Mouse (Mus musculus): ENCODE results near the gene Robo2. TPM values are rescaled to one million over a fixed set of nuclear protein-coding genes. Genes with fewer than 3 reads are reported as not detected.
A peak's percentile ranks its signal among the peaks of the same experiment; 100 is the strongest.

Gene Robo2
- polyA plus RNA-seq, 1 experiment from 2014 or later: 3.6 TPM

DNA sequence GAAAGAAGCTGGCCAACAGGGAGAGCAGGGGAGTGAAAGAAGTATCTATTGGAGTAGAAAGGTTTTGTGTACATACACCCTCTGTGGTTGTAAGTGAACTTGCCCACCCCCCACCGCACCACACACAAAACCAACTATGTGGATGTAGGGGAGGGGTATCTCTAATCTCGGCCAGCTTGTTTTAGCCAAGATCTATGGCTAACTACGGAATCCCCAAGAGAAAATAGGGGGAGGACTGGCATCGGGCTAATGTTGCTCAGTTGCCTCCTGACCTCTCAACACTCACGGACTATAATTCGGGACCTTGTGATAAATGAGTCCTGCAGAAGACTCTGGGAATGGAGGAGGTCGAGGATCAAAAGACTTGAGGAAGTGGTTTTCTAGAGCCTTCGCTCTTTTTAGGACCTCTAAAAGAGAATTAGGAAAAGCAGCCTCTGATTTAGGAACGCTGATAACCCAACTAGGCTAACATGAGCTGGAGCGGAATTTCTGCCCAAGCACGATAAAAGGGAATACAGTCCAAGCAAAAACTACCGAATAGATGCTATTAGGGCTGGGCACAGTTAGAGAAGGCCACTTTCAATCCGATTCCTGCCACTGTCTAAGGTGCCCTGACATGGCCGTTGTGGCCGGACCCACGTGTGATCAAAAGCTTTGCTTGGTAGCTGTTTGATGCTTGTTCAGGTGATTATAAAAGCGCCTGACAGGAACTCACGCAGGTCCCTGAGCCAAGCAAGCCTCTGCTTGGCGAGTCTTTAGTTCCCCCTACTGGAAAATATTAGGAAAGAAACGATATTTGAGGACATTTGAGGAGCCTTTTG lies 1.1 kb upstream of the Robo2 start:
- H3K36me3 ChIP-seq (ENCODE audit: control insufficient read depth, insufficient read depth): no peaks in the 10 kb centered on the region
- WGBS (ENCODE audit: insufficient replicate concordance): under 1% methylated on average over 20 of the region's 20 CpGs
- no peaks in the 10 kb centered on the region for H3K9me3 ChIP-seq (replicated peaks; ENCODE audit: control insufficient read depth, low read length)
- ATAC-seq (ENCODE audit: low read depth): no peak
- H3K27me3 ChIP-seq (ENCODE audit: control insufficient read depth, insufficient read depth, low read depth, low read length): peaks cover 32% of the 10 kb centered on the region
- H3K4me2 ChIP-seq (ENCODE audit: low read depth, low read length): peak overlapping the region; percentile 46
- no peak overlapping the region for H3K4me3 ChIP-seq (ENCODE audit: low read depth, low read length)
- no peaks in the 10 kb centered on the region; the same call in 1 of the 2 replicates for H3K4me1 ChIP-seq (ENCODE audit: control insufficient read depth, low read depth, low read length)
- H3K27ac ChIP-seq (ENCODE audit: low read length): no peak overlapping the region
- no peak overlapping the region for H3K9ac ChIP-seq (ENCODE audit: low read depth, low read length)

- Histone ChIP-seq H3K4me3 (ENCODE audit: low read depth, low read length) (peak overlapping the region; percentile 42), H3K36me3 (ENCODE audit: control insufficient read depth, insufficient read depth) (no peaks in the 10 kb centered on the region), H3K27ac (ENCODE audit: low read length) (no peak overlapping the region), H3K4me1 (ENCODE audit: control insufficient read depth, low read depth, low read length) (no peaks in the 10 kb centered on the region; the same call in 1 of the 2 replicates), H3K9ac (ENCODE audit: low read depth, low read length) (no peak overlapping the region), H3K9me3 (replicated peaks; ENCODE audit: control insufficient read depth, low read length) (no peaks in the 10 kb centered on the region), H3K4me2 (ENCODE audit: low read depth, low read length) (peak overlapping the region; percentile 45), H3K27me3 (ENCODE audit: control insufficient read depth, insufficient read depth, low read depth, low read length) (peaks cover 32% of the 10 kb centered on the region)
- WGBS (ENCODE audit: insufficient replicate concordance): 1% methylated on average over 16 of the region's 16 CpGs
- no peak for ATAC-seq (ENCODE audit: low read depth)
Observed at GRCm38 (mm10) chr16:74411021-74411420, 604 bp downstream of the Robo2 start.

DNA sequence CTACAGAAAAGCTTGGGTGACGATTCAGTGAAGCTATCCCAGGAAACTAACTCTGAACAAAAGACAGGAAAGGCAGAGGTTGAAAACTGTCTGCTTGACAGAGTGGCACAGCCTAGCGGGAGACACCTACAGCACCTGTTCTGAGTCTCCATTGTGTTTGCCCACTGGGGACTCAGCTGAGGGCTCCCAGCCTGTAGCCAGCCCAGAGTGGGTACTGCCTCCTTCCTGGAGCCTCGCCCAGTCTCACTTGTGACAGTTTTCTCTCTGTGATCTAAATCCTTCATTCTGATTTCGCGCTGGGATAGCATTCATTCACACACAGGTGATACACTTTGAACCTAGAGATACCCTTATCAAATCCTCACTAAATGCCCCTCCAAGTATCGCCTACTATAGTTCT lies 1.5 kb downstream of the Robo2 start:
- no peak for ATAC-seq (ENCODE audit: low read depth)
- peaks cover 32% of the 10 kb centered on the region for H3K27me3 ChIP-seq (ENCODE audit: control insufficient read depth, insufficient read depth, low read depth, low read length)

DNA sequence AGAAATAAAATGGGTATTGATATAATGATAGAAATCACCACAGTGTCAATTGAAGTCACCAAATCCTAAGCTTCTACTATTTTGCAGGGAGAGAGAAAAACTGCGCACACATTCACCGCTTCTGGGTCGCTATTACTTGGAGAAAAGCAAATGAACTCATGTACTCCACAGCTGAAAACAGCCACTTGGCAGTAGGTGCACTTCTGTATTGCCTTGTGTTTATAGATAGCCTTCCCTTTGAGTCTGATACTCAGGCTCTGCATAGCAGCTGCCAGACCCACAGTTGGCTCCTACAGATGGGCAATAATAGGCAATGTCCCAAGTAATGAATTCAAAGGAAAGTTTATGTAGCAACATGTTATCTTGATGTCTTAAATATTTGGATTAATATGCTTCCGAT lies 2.1 kb downstream of the Robo2 start:
- Histone ChIP-seq H3K4me1 (ENCODE audit: control insufficient read depth, low read depth, low read length) (no peaks in the 10 kb centered on the region; the same call in 1 of the 2 replicates), H3K9me3 (replicated peaks; ENCODE audit: control insufficient read depth, low read length) (no peaks in the 10 kb centered on the region), H3K4me2 (ENCODE audit: low read depth, low read length) (no peak overlapping the region), H3K9ac (ENCODE audit: low read depth, low read length) (no peak overlapping the region), H3K36me3 (ENCODE audit: control insufficient read depth, insufficient read depth) (no peaks in the 10 kb centered on the region), H3K27me3 (ENCODE audit: control insufficient read depth, insufficient read depth, low read depth, low read length) (peaks cover 32% of the 10 kb centered on the region), H3K27ac (ENCODE audit: low read length) (no peak overlapping the region), H3K4me3 (ENCODE audit: low read depth, low read length) (no peak overlapping the region)
- WGBS (ENCODE audit: insufficient replicate concordance): 63% methylated on average over 4 of the region's 4 CpGs
- ATAC-seq (ENCODE audit: low read depth): no peak

More for the DNA sequence above, 1.5 kb downstream of the Robo2 start:
- no peak overlapping the region for H3K9ac ChIP-seq (ENCODE audit: low read depth, low read length)
- H3K4me3 ChIP-seq (ENCODE audit: low read depth, low read length): peak overlapping the region; percentile 16; the same call in 1 of the 2 replicates
- H3K36me3 ChIP-seq (ENCODE audit: control insufficient read depth, insufficient read depth): no peaks in the 10 kb centered on the region
- H3K27ac ChIP-seq (ENCODE audit: low read length): no peak overlapping the region
- H3K4me1 ChIP-seq (ENCODE audit: control insufficient read depth, low read depth, low read length): no peaks in the 10 kb centered on the region; the same call in 1 of the 2 replicates
- H3K4me2 ChIP-seq (ENCODE audit: low read depth, low read length): no peak overlapping the region
- WGBS (ENCODE audit: insufficient replicate concordance): 14% methylated on average over 6 of the region's 6 CpGs
- H3K9me3 ChIP-seq (replicated peaks; ENCODE audit: control insufficient read depth, low read length): no peaks in the 10 kb centered on the region

DNA sequence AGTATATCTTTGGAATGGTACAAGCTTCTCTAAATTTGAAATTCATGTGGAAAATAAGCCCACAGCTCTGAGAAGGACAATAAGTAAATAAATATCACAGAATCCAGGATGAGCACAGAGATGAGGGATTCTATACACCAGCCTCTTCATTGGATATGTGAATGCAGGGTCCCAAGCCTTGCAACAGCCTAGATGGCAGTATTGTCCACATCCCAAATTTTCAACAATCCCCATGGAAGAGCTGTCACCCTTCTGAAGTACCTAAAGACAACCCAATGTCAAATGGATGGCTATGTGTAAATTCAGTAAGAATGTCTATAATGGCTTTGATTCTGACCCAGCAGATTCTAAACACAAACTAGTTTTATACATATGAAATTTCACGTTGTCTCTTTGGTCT lies 3.1 kb downstream of the Robo2 start:
- no peak for ATAC-seq (ENCODE audit: low read depth)
- H3K4me2 ChIP-seq (ENCODE audit: low read depth, low read length): no peak overlapping the region

DNA sequence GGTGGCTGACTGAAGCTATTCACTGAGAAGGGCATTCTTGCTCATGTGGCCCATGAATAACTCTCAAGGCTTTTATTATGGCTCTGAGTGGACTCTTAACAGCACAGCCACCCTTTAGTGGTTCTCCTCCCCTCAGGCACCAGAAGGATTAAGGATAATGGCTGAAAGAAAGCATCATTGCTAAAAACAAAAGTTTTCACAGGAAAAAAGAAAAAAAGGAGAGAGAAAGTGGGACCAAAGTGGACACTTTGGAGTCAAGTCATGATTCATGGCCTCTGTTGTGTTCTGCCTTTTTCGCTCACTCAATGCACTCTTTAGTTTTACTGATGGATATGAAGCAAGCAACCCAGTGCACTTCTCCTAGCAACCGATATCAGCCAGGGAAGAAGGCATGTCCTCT lies 14.3 kb downstream of the Robo2 start:
- Histone ChIP-seq H3K36me3 (ENCODE audit: control insufficient read depth, insufficient read depth) (no peaks in the 10 kb centered on the region), H3K9ac (ENCODE audit: low read depth, low read length) (no peak overlapping the region), H3K27ac (ENCODE audit: low read length) (no peak overlapping the region), H3K27me3 (ENCODE audit: control insufficient read depth, insufficient read depth, low read depth, low read length) (no peaks in the 10 kb centered on the region), H3K4me1 (ENCODE audit: control insufficient read depth, low read depth, low read length) (no peaks in the 10 kb centered on the region), H3K4me3 (ENCODE audit: low read depth, low read length) (no peak overlapping the region), H3K9me3 (replicated peaks; ENCODE audit: control insufficient read depth, low read length) (no peaks in the 10 kb centered on the region), H3K4me2 (ENCODE audit: low read depth, low read length) (no peak overlapping the region)
- no peak for ATAC-seq (ENCODE audit: low read depth)
- 61% methylated on average over 2 of the region's 2 CpGs for WGBS (ENCODE audit: insufficient replicate concordance)

More for the DNA sequence above, 3.1 kb downstream of the Robo2 start:
- no peaks in the 10 kb centered on the region for H3K36me3 ChIP-seq (ENCODE audit: control insufficient read depth, insufficient read depth)
- no peaks in the 10 kb centered on the region; the same call in 1 of the 2 replicates for H3K4me1 ChIP-seq (ENCODE audit: control insufficient read depth, low read depth, low read length)
- no peak overlapping the region for H3K27ac ChIP-seq (ENCODE audit: low read length)
- H3K4me3 ChIP-seq (ENCODE audit: low read depth, low read length): no peak overlapping the region
- H3K9me3 ChIP-seq (replicated peaks; ENCODE audit: control insufficient read depth, low read length): no peaks in the 10 kb centered on the region
- WGBS (ENCODE audit: insufficient replicate concordance): 39% methylated on average over 1 of the region's 1 CpGs
- H3K9ac ChIP-seq (ENCODE audit: low read depth, low read length): no peak overlapping the region
- peaks cover 32% of the 10 kb centered on the region for H3K27me3 ChIP-seq (ENCODE audit: control insufficient read depth, insufficient read depth, low read depth, low read length)

- Histone ChIP-seq H3K27ac (ENCODE audit: low read length) (no peak overlapping the region), H3K27me3 (ENCODE audit: control insufficient read depth, insufficient read depth, low read depth, low read length) (no peaks in the 10 kb centered on the region), H3K9me3 (replicated peaks; ENCODE audit: control insufficient read depth, low read length) (no peaks in the 10 kb centered on the region), H3K9ac (ENCODE audit: low read depth, low read length) (no peak overlapping the region), H3K4me1 (ENCODE audit: control insufficient read depth, low read depth, low read length) (no peaks in the 10 kb centered on the region), H3K4me3 (ENCODE audit: low read depth, low read length) (no peak overlapping the region), H3K4me2 (ENCODE audit: low read depth, low read length) (no peak overlapping the region), H3K36me3 (ENCODE audit: control insufficient read depth, insufficient read depth) (no peaks in the 10 kb centered on the region)
- no peak for ATAC-seq (ENCODE audit: low read depth)
- WGBS (ENCODE audit: insufficient replicate concordance): 57% methylated on average over 2 of the region's 2 CpGs
Observed at GRCm38 (mm10) chr16:74395678-74396077, 15.9 kb downstream of the Robo2 start.

GRCm38 (mm10) chr16:74379458-74379857 lies 32.2 kb downstream of the Robo2 start:
- H3K27ac ChIP-seq (ENCODE audit: low read length): no peak overlapping the region
- WGBS (ENCODE audit: insufficient replicate concordance): 36% methylated on average over 2 of the region's 2 CpGs
- no peaks in the 10 kb centered on the region for H3K36me3 ChIP-seq (ENCODE audit: control insufficient read depth, insufficient read depth)
- H3K4me3 ChIP-seq (ENCODE audit: low read depth, low read length): no peak overlapping the region
- no peak for ATAC-seq (ENCODE audit: low read depth)
- H3K9me3 ChIP-seq (replicated peaks; ENCODE audit: control insufficient read depth, low read length): no peaks in the 10 kb centered on the region
- H3K9ac ChIP-seq (ENCODE audit: low read depth, low read length): no peak overlapping the region
- no peaks in the 10 kb centered on the region for H3K27me3 ChIP-seq (ENCODE audit: control insufficient read depth, insufficient read depth, low read depth, low read length)
- H3K4me1 ChIP-seq (ENCODE audit: control insufficient read depth, low read depth, low read length): no peaks in the 10 kb centered on the region
- H3K4me2 ChIP-seq (ENCODE audit: low read depth, low read length): no peak overlapping the region

GRCm38 (mm10) chr16:74375342-74375940 lies 36.2 kb downstream of the Robo2 start:
- Histone ChIP-seq H3K36me3 (ENCODE audit: control insufficient read depth, insufficient read depth) (no peaks in the 10 kb centered on the region), H3K27me3 (ENCODE audit: control insufficient read depth, insufficient read depth, low read depth, low read length) (no peaks in the 10 kb centered on the region), H3K4me2 (ENCODE audit: low read depth, low read length) (no peak overlapping the region), H3K9me3 (replicated peaks; ENCODE audit: control insufficient read depth, low read length) (no peaks in the 10 kb centered on the region), H3K9ac (ENCODE audit: low read depth, low read length) (no peak overlapping the region), H3K4me1 (ENCODE audit: control insufficient read depth, low read depth, low read length) (no peaks in the 10 kb centered on the region), H3K4me3 (ENCODE audit: low read depth, low read length) (no peak overlapping the region), H3K27ac (ENCODE audit: low read length) (no peak overlapping the region)
- ATAC-seq (ENCODE audit: low read depth): no peak
- WGBS (ENCODE audit: insufficient replicate concordance): 60% methylated on average over 12 of the region's 12 CpGs

Measured in liver, embryonic 16.5 days (tissue).